Mouse (Mus musculus) kidney, embryonic 15.5 days (tissue): ENCODE results near the gene Itga9. TPM values are rescaled to one million over a fixed set of nuclear protein-coding genes. Genes with fewer than 3 reads are reported as not detected.

Experiments
- ATAC-seq: fragments of 200-750 bp; cut with Nextera tagmentation; replicated peaks from 2 replicates; pipeline ENCODE4 v1.8.0; 2017; ENCODE audit warnings: moderate TSS enrichment; ENCODE audit not compliant: low FRiP score
- H3K27ac ChIP-seq: fragments of 300-500 bp; sonication (generic); 2 replicates; pipeline ENCODE4 v1.5.1; 2015; ENCODE audit warnings: mild to moderate bottlenecking, inconsistent platforms
- H3K27me3 ChIP-seq: fragments of 300-500 bp; sonication (generic); 2 replicates; pipeline ENCODE4 v1.6.1; 2015; ENCODE audit warnings: inconsistent platforms
- H3K36me3 ChIP-seq: fragments of 300-500 bp; sonication (generic); 2 replicates; pipeline ENCODE4 v1.6.1; 2015; ENCODE audit warnings: inconsistent platforms
- H3K4me1 ChIP-seq: fragments of 300-500 bp; sonication (generic); 2 replicates; pipeline ENCODE4 v1.6.1; 2015; ENCODE audit warnings: inconsistent platforms
- H3K4me2 ChIP-seq: fragments of 300-500 bp; sonication (generic); 2 replicates; pipeline ENCODE4 v1.6.1; 2015; ENCODE audit warnings: moderate library complexity, mild to moderate bottlenecking, inconsistent platforms
- H3K4me3 ChIP-seq: fragments of 300-500 bp; sonication (generic); replicated peaks from 2 replicates; pipeline ENCODE4 v1.5.1; 2015; ENCODE audit warnings: mild to moderate bottlenecking, inconsistent platforms
- H3K9ac ChIP-seq: fragments of 300-500 bp; sonication (generic); 2 replicates; pipeline ENCODE4 v1.6.1; 2015; ENCODE audit warnings: mild to moderate bottlenecking, inconsistent platforms
- H3K9me3 ChIP-seq: fragments of 300-500 bp; sonication (generic); replicated peaks from 2 replicates; pipeline ENCODE4 v1.6.1; 2016; ENCODE audit warnings: inconsistent platforms
- WGBS: fragments of 180-500 bp; shearing (Covaris S2); methylation state at CpG from one replicate; pipeline ENCODE4 v1.1.7; 2015; ENCODE audit warnings: mixed read lengths; 5-methylcytosine and 5-hydroxymethylcytosine counted together
- polyA plus RNA-seq: library from polyadenylated mRNA; unstranded; fragments of >200 nt; fragmentation: Nextera tagmentation; extraction: Ambion mirVana; gene quantifications from 2 replicates; pipeline ENCODE4 v1.2.1, GENCODE M21; 2015

The Itga9 gene
- polyA plus RNA-seq, 1 experiment from 2014 or later: 26.1 TPM

DNA sequence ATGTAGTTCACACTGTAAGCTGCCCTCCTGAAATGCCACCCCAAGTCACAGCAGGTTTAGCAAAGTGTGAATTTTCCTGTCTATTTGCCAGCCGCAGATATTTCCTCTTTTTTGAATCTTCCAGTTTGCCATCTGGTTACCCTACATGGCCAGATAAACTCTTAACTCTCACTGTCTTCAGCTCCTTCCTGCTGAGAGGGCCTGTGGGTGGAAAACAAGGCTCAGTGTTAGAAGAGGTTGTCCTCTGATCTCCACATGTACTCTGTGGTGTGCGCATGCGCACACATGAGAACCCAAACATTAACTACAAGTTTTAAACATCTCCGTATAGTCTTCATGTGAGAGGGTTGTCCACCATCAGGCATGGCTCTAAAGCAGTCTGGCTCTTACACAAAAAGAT is 283.7 kb downstream of the Itga9 start:
- H3K27me3 ChIP-seq: no peaks in the 10 kb centered on the region
- no peak overlapping the region for H3K9ac ChIP-seq
- H3K36me3 ChIP-seq: peaks cover 38% of the 10 kb centered on the region
- WGBS: 89% methylated on average over 4 of the region's 4 CpGs
- H3K4me2 ChIP-seq: no peak overlapping the region
- H3K9me3 ChIP-seq: no peaks in the 10 kb centered on the region
- peaks cover 30% of the 10 kb centered on the region for H3K4me1 ChIP-seq
- no peak overlapping the region for H3K4me3 ChIP-seq
- ATAC-seq: no peak
- 0 out of 2 replicates have a peak overlapping the region, but pooled peaks have one; percentile 45 for H3K27ac ChIP-seq

DNA sequence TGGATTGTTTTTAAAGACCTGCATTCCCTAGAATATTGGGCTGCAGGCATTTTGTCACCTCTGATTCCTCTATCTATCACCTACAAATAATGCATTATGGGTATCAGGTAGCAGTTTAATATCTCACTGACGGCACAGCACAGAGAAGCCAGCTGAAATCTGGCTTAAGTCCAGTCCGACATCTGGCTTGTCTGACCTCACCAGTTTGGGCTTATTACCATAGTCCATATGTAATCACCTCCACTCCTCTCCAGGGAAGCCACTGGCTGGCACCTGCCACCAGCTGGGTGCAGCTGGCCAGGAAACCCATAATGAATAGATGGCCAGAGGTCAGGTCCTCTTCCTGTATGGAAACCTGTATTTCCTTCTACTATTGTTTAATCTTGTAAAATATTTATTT is 284.2 kb downstream of the Itga9 start:
- 34% methylated on average over 2 of the region's 2 CpGs for WGBS
- H3K27ac ChIP-seq: peak overlapping the region; percentile 81
- H3K4me1 ChIP-seq: peaks cover 30% of the 10 kb centered on the region
- no peak overlapping the region for H3K4me3 ChIP-seq
- H3K9me3 ChIP-seq: no peaks in the 10 kb centered on the region
- no peak overlapping the region for H3K9ac ChIP-seq
- H3K27me3 ChIP-seq: no peaks in the 10 kb centered on the region
- no peak overlapping the region for H3K4me2 ChIP-seq
- peaks cover 38% of the 10 kb centered on the region for H3K36me3 ChIP-seq
- ATAC-seq: no peak

DNA sequence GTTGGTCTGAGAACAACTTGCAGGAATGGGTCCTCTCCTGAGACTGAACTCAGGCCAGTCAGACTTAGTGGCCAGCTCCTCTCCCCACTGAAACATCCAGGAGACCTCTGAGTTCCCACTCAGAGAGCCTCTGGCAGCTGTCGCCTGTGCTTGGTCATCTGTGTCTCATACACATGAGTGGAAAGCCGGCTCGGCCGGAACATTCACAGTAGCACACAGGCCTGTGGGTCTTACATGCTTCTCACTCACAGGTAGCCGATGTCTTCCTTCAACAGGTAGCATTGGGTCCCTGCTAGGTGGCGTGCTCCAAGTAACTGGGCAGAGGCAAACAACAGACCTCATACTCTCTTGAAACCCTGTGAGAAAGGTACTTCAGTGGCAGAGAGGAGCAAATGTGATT is 284.6 kb downstream of the Itga9 start:
- H3K36me3 ChIP-seq: peaks cover 38% of the 10 kb centered on the region
- no peak overlapping the region for H3K9ac ChIP-seq
- no peak overlapping the region for H3K4me2 ChIP-seq
- ATAC-seq: peak; percentile 34; the same call in 1 of the 2 replicates
- no peaks in the 10 kb centered on the region for H3K27me3 ChIP-seq
- H3K4me1 ChIP-seq: peaks cover 30% of the 10 kb centered on the region
- WGBS: 45% methylated on average over 6 of the region's 6 CpGs
- H3K4me3 ChIP-seq: no peak overlapping the region
- H3K27ac ChIP-seq: peak overlapping the region; percentile 81
- no peaks in the 10 kb centered on the region for H3K9me3 ChIP-seq

DNA sequence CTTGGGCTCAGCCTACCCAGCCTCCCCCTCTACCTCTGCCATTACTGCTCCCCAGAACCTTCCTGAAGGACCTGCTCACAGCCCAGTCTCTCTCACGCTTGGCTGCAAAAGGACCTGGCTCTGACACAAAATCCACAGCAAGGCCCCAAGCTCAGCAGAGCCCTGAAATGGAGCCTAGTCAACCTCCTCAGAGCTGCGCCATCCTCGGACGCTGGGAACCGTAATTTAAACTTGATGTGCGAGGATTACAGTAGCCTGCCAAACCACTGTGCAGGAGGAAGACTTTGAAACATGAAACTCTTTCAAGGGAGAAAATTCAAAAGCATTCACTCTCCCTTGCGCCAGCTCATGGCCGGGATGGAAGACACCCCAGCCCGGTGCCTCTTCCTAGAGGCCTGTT is 285.1 kb downstream of the Itga9 start:
- H3K9me3 ChIP-seq: no peaks in the 10 kb centered on the region
- no peak overlapping the region for H3K4me3 ChIP-seq
- WGBS: 20% methylated on average over 9 of the region's 9 CpGs
- H3K36me3 ChIP-seq: peaks cover 33% of the 10 kb centered on the region
- H3K9ac ChIP-seq: no peak overlapping the region
- peaks cover 30% of the 10 kb centered on the region for H3K4me1 ChIP-seq
- peak overlapping the region; percentile 81 for H3K27ac ChIP-seq
- H3K4me2 ChIP-seq: peak overlapping the region; percentile 23
- no peaks in the 10 kb centered on the region for H3K27me3 ChIP-seq
- peak; percentile 67 for ATAC-seq

DNA sequence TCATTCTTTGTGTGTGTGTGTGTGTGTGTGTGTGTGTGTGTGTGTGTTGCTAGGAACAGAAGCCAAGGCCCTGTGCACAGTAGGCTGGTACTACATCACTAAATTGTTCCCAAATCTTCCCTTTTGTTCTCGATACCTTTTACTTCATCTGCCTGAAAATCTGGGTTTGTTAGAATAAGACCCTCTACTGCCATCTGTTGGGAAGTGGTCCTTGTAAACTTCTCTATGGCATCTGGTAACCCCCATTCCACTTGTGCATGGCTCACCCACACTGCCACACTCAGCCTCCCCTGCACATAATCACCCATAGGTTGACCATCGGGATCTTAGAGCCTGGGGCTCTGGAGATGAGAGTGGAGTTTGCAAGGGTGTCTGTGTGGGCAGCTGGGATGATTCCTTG is 288.6 kb downstream of the Itga9 start:
- Histone ChIP-seq H3K9ac (no peak overlapping the region), H3K4me2 (no peak overlapping the region), H3K9me3 (no peaks in the 10 kb centered on the region), H3K27ac (no peak overlapping the region), H3K36me3 (peaks cover 39% of the 10 kb centered on the region), H3K4me3 (no peak overlapping the region), H3K27me3 (no peaks in the 10 kb centered on the region), H3K4me1 (peaks cover 22% of the 10 kb centered on the region)
- ATAC-seq: no peak
- 61% methylated on average over 2 of the region's 2 CpGs for WGBS

DNA sequence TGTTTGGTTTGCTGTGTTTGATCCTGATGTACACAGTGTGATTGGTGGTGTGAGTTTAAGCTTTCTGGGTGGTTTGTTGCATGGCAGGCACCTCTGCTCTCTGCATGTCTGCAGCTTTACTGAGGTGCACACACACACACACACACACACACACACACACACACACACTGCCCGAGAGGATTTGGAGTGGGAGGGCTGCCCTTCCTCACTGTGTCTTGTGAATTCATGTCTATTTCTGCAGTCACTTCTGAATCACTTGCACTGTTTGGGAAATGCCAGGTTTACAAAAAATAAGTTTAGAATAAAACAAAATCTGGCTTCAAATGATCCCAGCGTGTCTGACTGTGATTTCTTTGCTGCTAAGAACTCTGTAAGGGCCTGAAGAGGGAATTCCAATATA is 294.2 kb downstream of the Itga9 start:
- Histone ChIP-seq H3K27me3 (no peaks in the 10 kb centered on the region), H3K4me3 (no peak overlapping the region), H3K27ac (no peak overlapping the region), H3K4me1 (peaks cover 16% of the 10 kb centered on the region; the same call in 1 of the 2 replicates), H3K9ac (no peak overlapping the region), H3K9me3 (no peaks in the 10 kb centered on the region), H3K36me3 (peaks cover 24% of the 10 kb centered on the region), H3K4me2 (no peak overlapping the region)
- ATAC-seq: no peak
- WGBS: 69% methylated on average over 2 of the region's 2 CpGs

DNA sequence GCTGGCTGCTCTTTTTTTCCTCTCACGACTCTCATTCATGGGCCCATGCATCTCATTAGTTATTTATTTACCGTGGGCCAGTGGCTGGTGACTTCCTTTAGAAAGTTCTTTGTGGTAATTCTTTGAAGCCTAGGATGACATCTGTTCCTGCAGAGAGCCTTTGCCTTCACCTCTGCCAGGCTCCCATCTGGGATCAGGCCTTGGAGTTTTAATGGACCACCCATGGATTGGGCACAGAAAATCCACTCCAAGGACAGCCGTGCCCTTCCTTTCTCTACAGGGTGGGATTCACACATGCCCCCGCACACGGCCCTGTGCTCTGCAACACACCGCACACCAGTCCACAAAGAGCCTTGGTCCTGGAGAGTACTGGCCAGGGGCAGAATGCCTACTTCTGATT is 295.4 kb downstream of the Itga9 start:
- Histone ChIP-seq H3K4me2 (no peak overlapping the region), H3K36me3 (peaks cover 22% of the 10 kb centered on the region), H3K27me3 (no peaks in the 10 kb centered on the region), H3K4me1 (peaks cover 19% of the 10 kb centered on the region), H3K9me3 (no peaks in the 10 kb centered on the region), H3K27ac (no peak overlapping the region), H3K9ac (no peak overlapping the region), H3K4me3 (no peak overlapping the region)
- 64% methylated on average over 6 of the region's 6 CpGs for WGBS
- no peak for ATAC-seq

DNA sequence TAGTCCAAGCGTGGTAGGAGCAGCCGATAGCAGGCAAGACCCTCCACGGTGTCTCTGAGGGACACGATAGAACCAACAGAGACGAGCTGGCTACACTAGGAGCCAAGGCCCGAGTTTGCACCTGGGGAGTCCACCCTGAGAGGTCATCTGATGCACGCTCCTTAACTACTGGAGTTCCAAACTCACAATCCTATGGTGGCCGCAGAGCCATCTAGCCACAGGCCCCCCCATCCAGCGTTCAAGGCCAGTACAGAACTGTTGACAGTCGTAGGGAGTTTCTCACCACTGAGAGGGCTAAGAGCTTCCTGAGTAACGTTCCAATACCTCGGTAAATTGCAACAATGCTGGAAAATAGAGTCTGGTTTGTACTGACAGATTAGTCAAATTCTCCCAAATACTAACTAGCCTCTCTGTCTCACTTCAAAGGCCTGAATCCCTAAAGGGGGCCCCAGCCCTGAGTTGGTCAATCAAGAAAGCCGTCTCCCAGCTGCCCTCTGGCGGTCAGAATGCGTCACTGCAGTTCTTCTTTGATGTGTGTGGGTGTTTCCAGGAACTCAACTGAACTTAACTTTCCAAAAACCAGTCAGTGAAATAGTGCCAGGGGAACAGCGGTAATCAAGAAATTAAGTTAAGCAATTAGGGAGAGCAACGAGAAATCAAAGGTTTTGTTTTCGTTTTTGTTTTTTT is 301.6 kb downstream of the Itga9 start:
- WGBS: 47% methylated on average over 18 of the region's 18 CpGs
- H3K27me3 ChIP-seq: no peaks in the 10 kb centered on the region
- H3K4me3 ChIP-seq: no peak overlapping the region
- no peak overlapping the region for H3K9ac ChIP-seq
- no peak overlapping the region for H3K4me2 ChIP-seq
- H3K27ac ChIP-seq: no peak overlapping the region
- H3K4me1 ChIP-seq: peaks cover 23% of the 10 kb centered on the region
- peak; percentile 61 for ATAC-seq
- H3K9me3 ChIP-seq: no peaks in the 10 kb centered on the region
- H3K36me3 ChIP-seq: no peaks in the 10 kb centered on the region

DNA sequence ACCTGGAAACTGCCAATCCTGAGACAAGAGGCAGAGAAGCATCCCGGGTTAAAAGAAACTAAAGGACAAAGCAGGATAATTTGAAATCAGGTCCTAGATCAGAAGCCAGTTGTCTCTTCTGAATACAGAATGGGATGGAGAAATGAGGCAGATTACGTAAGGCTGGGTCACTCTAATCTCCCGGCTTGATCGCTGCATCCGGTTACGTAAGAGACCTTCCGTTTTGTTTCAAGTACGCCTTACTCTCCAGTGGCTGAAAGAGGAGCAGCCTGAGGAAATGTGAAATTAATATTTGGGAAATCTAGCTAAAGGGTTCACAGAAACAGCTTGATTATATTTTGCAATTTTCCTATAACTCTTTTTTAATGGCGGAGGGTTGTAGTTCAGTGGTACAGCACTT is 306.6 kb downstream of the Itga9 start:
- 94% methylated on average over 9 of the region's 9 CpGs for WGBS
- no peak overlapping the region for H3K4me2 ChIP-seq
- no peak for ATAC-seq

DNA sequence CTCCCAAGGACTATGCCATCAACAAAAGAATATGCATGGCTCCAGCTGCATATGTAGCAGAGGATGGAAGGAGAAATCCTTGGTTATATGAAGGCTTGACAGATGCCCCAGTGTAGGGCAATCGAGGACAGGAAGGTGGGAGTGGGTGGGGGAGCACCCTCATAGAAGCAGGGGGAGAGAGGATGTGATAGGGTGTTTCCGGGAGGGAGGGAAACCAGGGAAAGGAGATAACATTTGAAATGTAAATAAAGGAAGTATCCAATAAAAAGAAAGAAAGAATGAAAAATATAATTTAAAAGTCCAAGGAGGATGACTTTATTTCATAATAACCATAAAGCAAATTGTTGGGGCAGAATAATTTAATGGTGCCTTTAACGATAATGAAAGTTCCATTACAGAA is 307.1 kb downstream of the Itga9 start:
- Histone ChIP-seq H3K4me2 (no peak overlapping the region), H3K4me3 (no peak overlapping the region), H3K27ac (no peak overlapping the region), H3K4me1 (peaks cover 7% of the 10 kb centered on the region), H3K36me3 (no peaks in the 10 kb centered on the region), H3K9me3 (no peaks in the 10 kb centered on the region), H3K9ac (no peak overlapping the region), H3K27me3 (no peaks in the 10 kb centered on the region)
- WGBS: 87% methylated on average over 3 of the region's 3 CpGs
- ATAC-seq: no peak

More for the DNA sequence above, 306.6 kb downstream of the Itga9 start:
- H3K27ac ChIP-seq: no peak overlapping the region
- H3K4me3 ChIP-seq: no peak overlapping the region
- no peaks in the 10 kb centered on the region for H3K36me3 ChIP-seq
- H3K9me3 ChIP-seq: no peaks in the 10 kb centered on the region
- H3K4me1 ChIP-seq: peaks cover 10% of the 10 kb centered on the region
- H3K27me3 ChIP-seq: no peaks in the 10 kb centered on the region
- no peak overlapping the region for H3K9ac ChIP-seq

DNA sequence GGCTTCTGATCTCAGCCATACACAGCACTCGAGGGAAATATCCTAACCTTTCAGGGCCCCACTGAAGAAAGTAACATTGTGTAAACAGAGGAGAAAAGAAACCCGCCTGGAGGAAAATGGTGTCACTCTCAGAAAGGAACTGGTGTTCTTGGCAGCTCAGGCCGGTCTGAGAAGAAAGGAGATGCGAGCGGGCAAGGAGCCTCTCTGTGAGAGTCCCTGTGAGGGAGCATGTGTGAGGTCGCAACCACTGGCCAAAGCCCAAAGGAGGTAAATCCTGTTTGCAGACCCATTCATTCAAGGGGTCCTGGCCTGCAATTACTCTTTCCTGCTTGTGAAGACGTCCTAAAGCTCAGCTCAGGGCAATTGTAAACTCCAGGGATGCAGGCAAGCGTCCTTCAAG is 308.1 kb downstream of the Itga9 start:
- peak overlapping the region; percentile 24; the same call in 1 of the 2 replicates for H3K4me2 ChIP-seq

DNA sequence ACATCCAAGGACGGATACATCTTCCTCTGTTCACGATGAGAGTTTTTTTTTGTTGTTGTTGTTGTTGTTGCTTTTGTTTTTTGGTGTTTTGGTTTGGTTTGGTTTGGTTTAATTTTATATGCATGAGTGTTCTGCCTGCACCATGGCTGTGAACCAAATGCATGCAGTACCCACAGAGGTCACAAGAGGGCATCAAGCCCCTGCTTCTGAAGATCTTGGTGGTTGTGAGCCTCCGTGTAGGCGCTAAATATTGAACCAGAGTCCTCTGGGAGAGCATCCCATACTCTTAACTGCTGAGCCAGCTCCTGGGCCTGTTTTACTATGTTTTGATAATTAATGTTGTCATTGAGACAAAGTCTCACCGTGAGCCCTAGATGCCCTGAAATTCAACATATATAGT is 308.8 kb downstream of the Itga9 start:
- Histone ChIP-seq H3K4me2 (no peak overlapping the region), H3K9ac (no peak overlapping the region), H3K4me1 (peaks cover 18% of the 10 kb centered on the region), H3K36me3 (no peaks in the 10 kb centered on the region), H3K27ac (no peak overlapping the region), H3K4me3 (no peak overlapping the region), H3K27me3 (no peaks in the 10 kb centered on the region), H3K9me3 (no peaks in the 10 kb centered on the region)
- WGBS: 65% methylated on average over 5 of the region's 5 CpGs
- ATAC-seq: no peak

More for the DNA sequence above, 308.1 kb downstream of the Itga9 start:
- H3K9me3 ChIP-seq: no peaks in the 10 kb centered on the region
- peak overlapping the region; percentile 19; the same call in 1 of the 2 replicates for H3K27ac ChIP-seq
- H3K4me1 ChIP-seq: peaks cover 11% of the 10 kb centered on the region
- no peak overlapping the region for H3K4me3 ChIP-seq
- H3K9ac ChIP-seq: no peak overlapping the region
- WGBS: 33% methylated on average over 8 of the region's 8 CpGs
- peak; percentile 23; the same call in 1 of the 2 replicates for ATAC-seq
- H3K36me3 ChIP-seq: no peaks in the 10 kb centered on the region
- no peaks in the 10 kb centered on the region for H3K27me3 ChIP-seq
